Mouse (Mus musculus) spleen, postnatal 36 days (tissue): ENCODE data around the gene Gnl1.
A peak's percentile ranks its signal among the peaks of the same experiment; 100 is the strongest.
"Not testable (repeated sequence)": the region's sequence is repeated elsewhere in the genome, so short reads cannot be mapped to it uniquely, and the experiment has no call there.

Experiments used
- DNase-seq, 2 experiments: peaks; one replicate each; pipeline ENCODE4 v3.0.0; 2022; ENCODE audit warnings: low spot score in 2 of 2, mixed read lengths in 1 of 2

The Gnl1 gene

DNA sequence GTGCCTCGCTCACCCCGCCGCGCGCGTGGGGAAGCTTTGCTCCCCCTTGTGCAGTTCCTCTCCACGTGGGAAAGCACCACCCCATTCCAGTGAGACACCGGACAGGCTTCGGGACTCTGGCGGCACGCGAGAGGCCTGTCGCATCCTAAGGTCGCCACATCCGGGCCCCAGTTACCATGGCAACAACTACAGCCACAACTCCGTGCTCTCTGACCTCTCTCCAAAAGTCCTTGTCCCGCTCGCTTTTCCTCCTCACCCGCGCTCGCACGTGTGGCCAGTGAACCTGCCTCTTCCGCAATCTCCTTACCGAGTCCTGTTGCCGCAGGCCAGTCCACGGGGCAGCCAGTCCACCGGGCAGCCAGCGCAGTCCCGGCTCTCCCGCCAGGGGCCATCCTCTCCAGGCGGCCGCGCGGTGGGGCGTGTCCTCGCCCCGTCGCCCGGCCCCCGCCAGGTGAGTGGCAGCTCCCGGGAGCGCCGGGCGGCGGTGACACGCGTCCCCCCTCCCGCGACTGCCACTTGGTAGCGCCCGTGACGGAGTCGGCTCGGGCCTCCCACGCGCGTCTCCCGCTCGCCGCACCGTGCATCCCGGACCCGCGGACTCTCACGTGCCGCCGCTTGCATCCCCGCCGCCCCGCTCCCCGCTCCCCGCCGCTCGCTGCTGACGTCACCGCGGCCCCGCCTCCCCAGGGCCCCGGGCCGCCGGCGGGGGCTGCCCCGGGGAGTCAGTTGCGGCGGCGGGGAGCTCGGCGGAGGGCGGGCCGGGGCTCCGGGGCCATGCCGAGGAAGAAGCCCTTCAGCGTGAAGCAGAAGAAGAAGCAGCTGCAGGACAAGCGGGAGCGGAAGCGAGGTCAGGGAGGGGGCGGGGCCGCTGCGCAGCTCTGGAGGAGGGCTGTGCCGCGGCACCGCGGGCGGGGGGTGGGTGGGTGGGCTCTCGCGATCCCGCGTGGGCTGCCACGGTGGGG is at the start of gene Gnl1, which contains the start of gene Prr3:
Gene Gnl1, plus strand, starts transcription at position 451 of the 962 bp plus-strand sequence.
Gene Prr3, minus strand, starts transcription at position 836 of the 962 bp plus-strand sequence.
- peak; percentile 86 to 87 for DNase-seq

- DNase-seq: no peak
Measured at GRCm38 (mm10) chr17:35930627-35931026, 49.0 kb upstream of the Gnl1 start.

GRCm38 (mm10) chr17:35932608-35933007 is 47.0 kb upstream of the Gnl1 start:
- DNase-seq: no peak

- DNase-seq: not testable (repeated sequence)
Measured at GRCm38 (mm10) chr17:35935763-35936162, 43.9 kb upstream of the Gnl1 start.

- DNase-seq: peak; percentile 39 to 51
Measured at GRCm38 (mm10) chr17:35937700-35938348, 41.8 kb upstream of the Gnl1 start.

GRCm38 (mm10) chr17:35939108-35939507 is 40.5 kb upstream of the Gnl1 start:
- no peak for DNase-seq

GRCm38 (mm10) chr17:35939941-35940340 is 39.7 kb upstream of the Gnl1 start:
- no peak for DNase-seq

- DNase-seq: not testable (repeated sequence)
Measured at GRCm38 (mm10) chr17:35950946-35951345, 28.7 kb upstream of the Gnl1 start.

DNA sequence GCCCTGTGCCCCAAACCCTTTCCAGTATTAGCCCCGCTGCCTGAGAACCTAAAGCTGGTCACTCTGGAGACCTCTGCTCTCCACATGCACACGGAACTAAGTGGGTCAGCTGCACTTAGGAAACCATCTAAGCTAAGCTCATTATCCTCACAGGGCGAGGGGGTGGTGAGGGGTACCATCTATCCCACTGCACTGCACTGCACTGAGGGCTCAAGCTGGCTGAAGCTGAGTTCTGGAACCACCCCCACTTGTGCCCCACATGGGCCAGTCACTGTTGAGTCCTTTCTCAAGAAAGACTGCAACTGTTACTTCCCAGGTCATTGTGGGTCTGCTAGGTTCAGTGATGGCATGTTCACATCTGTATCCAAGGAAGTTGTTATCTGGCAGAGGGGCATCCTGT is 27.1 kb upstream of the Gnl1 start:
- not testable (repeated sequence) for DNase-seq

- DNase-seq: no peak
Measured at GRCm38 (mm10) chr17:35954665-35955064, 25.0 kb upstream of the Gnl1 start.

DNA sequence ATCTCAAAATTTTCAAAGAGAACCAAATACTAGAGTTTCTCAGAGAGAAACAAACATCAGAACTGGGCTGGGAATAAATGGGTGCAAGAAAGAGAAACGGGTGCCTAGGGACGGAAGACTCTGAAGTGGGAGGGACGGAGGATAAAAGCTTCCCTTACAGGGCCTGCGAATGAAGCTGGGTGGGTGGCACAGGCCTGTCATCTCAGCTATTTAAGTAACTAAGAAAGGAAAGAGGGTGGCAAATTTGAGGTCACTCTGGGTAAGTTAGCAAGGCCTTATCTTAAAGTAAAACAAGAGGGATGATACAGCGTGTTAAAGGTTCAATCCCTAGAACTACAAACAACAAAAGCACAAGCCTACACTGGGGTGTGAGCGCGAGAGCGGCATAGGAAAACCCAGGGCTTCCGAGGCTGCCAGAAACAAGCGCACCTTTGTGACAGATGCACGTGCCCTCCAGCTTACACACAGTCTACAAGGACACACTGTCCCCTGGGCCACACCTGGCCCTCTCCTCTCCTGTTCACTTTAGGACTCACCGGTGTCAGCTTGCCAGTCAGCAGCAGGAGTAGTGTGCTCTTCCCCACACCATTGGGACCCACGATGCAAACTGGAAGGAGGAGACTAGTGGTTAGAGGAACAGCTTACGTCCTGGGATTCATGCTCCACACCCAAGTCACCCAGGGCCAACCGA is 21.0 kb upstream of the Gnl1 start:
- DNase-seq: no peak

GRCm38 (mm10) chr17:35963279-35963678 is 16.4 kb upstream of the Gnl1 start:
- DNase-seq: no peak

DNA sequence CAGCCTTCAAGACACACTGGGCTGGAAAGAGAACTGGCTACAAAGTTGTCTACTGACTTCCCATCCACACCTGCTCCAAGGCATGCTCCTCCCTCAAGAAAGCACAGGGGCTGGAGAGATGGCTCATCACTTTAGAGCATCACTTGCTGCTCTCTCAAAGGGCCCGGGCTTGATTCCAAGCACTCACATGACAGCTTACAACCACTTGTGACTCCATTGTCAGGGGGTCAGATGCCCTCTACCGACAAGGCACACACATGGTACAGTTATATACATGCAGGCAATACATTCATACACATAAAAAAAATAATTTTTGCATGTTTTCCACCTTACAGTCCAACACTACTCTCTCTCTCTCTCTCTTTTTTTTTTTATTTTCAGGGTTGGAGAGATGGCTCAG is 12.0 kb upstream of the Gnl1 start:
- no peak for DNase-seq

- DNase-seq: peak; percentile 98
Measured at GRCm38 (mm10) chr17:35969418-35970389, 9.9 kb upstream of the Gnl1 start, which contains the start of gene Abcf1. Gene Abcf1, minus strand, starts transcription at chr17:35969761.

- DNase-seq: no peak
Measured at GRCm38 (mm10) chr17:35972131-35972530, 7.5 kb upstream of the Gnl1 start.

DNA sequence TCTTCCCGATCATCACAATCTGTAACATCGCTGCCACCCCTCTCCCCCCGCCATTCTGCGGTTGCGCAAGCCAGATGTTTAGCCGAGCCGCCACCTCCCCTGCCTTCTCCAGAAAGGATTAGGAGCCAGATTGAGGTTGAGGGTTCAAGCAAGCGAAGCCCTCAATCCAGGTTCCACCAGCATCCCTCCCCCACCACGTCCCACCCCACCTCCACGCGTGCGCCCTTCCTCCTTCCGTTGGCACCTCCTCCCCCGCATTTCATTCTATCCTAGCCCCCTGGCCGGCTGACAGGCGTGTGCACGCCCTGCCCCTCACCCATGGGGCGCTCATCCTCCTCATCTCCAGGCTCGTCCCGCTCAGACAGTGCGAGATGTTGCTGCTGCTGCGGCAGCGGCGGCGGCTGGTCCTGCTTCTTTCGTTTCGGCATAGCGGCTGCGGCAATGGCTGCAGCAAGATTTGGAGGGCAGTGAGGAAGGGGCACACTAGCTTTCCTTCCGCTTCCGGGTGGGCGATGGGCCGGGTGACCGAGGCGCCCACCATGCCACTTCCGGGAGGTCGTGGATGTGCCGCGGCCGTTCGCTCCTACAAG is 745 bp upstream of the Gnl1 start:
- no peak for DNase-seq

DNA sequence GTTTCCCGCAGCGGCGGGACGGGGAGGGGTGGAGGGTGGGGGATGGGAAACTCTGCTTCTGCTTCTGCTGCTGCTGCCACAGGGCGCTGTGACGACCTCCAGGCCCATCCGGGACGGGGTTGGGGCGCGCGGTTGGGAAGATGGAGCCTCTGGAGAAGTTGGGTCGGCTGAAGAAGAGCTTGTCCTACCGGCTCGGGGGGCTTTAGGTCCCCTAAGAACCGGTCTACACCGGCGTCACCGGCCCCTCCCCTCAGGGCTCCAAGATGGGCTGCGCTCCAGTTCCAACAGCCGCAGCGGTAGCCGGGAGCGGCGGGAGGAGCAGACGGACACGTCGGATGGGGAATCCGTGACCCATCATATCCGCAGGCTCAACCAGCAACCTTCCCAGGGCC is 708 bp downstream of the Gnl1 start:
- peak in 1 of 2 experiments; percentile 19 for DNase-seq

GRCm38 (mm10) chr17:35981776-35982175 is 2.1 kb downstream of the Gnl1 start:
- no peak for DNase-seq

DNA sequence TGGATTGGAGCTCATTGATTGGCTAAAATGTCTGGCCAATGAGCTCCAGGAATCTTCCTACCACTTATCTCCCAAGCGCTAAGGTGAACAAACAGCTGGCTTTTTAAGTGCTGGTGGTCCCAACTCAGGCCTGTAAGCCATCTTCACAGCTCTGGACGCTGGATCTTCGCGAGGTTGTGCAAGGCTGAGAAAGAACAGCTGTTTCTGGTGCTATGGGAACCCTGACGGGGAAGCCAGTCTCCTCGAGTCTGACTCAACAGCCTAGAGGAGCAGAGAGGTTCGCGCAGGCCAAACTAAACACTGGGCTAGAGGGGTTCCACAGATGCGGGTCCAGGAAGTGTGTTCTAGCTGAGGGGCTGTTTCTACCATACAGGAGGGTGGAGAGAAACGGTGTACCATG is 12.1 kb downstream of the Gnl1 start:
- DNase-seq: no peak

GRCm38 (mm10) chr17:35993675-35994074 is 14.0 kb downstream of the Gnl1 start:
- DNase-seq: peak; percentile 71 to 72
